24 mouse cellular contexts compared by ENCODE assay signal in the genomic region with DNA sequence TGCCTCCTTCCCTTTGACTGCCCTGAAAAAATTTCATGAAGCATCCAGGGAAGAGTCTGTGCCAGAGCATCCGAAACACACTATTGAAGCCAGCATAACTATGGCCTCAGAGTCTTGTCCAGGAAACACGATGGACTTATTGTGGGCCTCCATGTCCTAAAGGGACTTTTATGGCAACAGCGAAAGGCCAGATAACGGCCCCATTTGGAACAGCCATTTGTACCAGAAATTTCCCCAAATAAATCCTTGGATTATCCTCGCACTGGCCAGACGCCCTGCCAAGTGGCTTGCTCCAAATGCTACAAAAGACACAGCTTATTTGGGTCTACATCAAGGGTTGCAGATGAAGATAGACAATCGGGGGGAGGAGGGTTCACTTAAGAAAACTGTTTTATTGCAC. TPM values are rescaled to one million over a fixed set of nuclear protein-coding genes. Genes with fewer than 3 reads are reported as not detected.
DNase-seq lines count a peak whose midpoint lies in the region; ATAC-seq and TF ChIP-seq lines count a peak whose summit lies in the region.
"Had no signal": no experiment of that assay in that cellular context is flagged by ENCODE, and none has a peak within 500 bp of the region (broad histone marks: within the 10 kb centered on the region; RNA-seq: fewer than 3 reads in every experiment).

No protein-coding gene starts in this region.

- H3K4me1 ChIP-seq in limb, embryonic 15.5 days: no peaks in the 10 kb centered on the region
- peaks cover 12% of the 10 kb centered on the region for H3K4me1 ChIP-seq in limb, embryonic 10.5 days
- no peaks in the 10 kb centered on the region; the same call in 1 of the 2 replicates for H3K4me1 ChIP-seq in brown adipose tissue, adult 24 weeks (ENCODE audit: control insufficient read depth, insufficient read depth, insufficient read length, low read length)
- H3K4me1 ChIP-seq in cortical plate, adult 2 months (ENCODE audit: control insufficient read depth, insufficient read depth, low read length): no peaks in the 10 kb centered on the region
- 0 out of 2 replicates have a peak, but pooled peaks cover 3% of the 10 kb centered on the region for H3K4me1 ChIP-seq in forebrain, embryonic 14.5 days (ENCODE audit: control insufficient read depth, insufficient read depth, low read length)
- H3K4me1 ChIP-seq: embryonic facial prominence, embryonic 15.5 days; hindbrain, embryonic 15.5 days; liver, embryonic 13.5 days had no signal

- intact Hi-C loops in heart, postnatal 14 days (cut with DNase I): no loop called here

- no peak for TF ChIP-seq POLR2A in cortical plate, adult 2 months (IDR thresholded peaks at IDR 0.05; ENCODE audit: extremely low read depth, insufficient read depth, low read length)

- no peak overlapping the region for H3K4me3 ChIP-seq in limb, embryonic 15.5 days
- no peak overlapping the region for H3K4me3 ChIP-seq in limb, embryonic 10.5 days
- H3K4me3 ChIP-seq in brown adipose tissue, adult 24 weeks (ENCODE audit: insufficient read depth, low read depth, low read length): no peak overlapping the region
- H3K4me3 ChIP-seq in cortical plate, adult 2 months (ENCODE audit: insufficient read depth, low read length): no peak overlapping the region
- H3K4me3 ChIP-seq in forebrain, embryonic 14.5 days (ENCODE audit: low read depth, low read length): no peak overlapping the region
- H3K4me3 ChIP-seq: embryonic facial prominence, embryonic 15.5 days; forebrain, embryonic 10.5 days; heart, embryonic 15.5 days; hindbrain, embryonic 15.5 days; liver, embryonic 13.5 days; neural tube, embryonic 13.5 days had no signal

- H3K9ac ChIP-seq in limb, embryonic 15.5 days: no peak overlapping the region
- H3K9ac ChIP-seq in forebrain, embryonic 14.5 days (ENCODE audit: low read length): no peak overlapping the region
- H3K9ac ChIP-seq: embryonic facial prominence, embryonic 15.5 days; heart, embryonic 15.5 days; hindbrain, embryonic 15.5 days; liver, embryonic 13.5 days; neural tube, embryonic 13.5 days had no signal

- H3K27ac ChIP-seq in limb, embryonic 15.5 days: peak overlapping the region; percentile 23; the same call in 1 of the 2 replicates
- no peak overlapping the region for H3K27ac ChIP-seq in limb, embryonic 10.5 days
- peak overlapping the region; percentile 27 for H3K27ac ChIP-seq in brown adipose tissue, adult 24 weeks (replicated peaks; ENCODE audit: low read depth, low read length)
- peak overlapping the region; percentile 86 for H3K27ac ChIP-seq in cortical plate, adult 2 months (ENCODE audit: insufficient read depth, low read length)
- no peak overlapping the region for H3K27ac ChIP-seq in forebrain, embryonic 14.5 days (ENCODE audit: low read depth, low read length)
- H3K27ac ChIP-seq: embryonic facial prominence, embryonic 15.5 days; forebrain, embryonic 10.5 days; heart, embryonic 15.5 days; hindbrain, embryonic 15.5 days; liver, embryonic 13.5 days; macrophage; neural tube, embryonic 13.5 days had no signal

- no peak overlapping the region for H3K4me2 ChIP-seq in limb, embryonic 15.5 days
- H3K4me2 ChIP-seq in forebrain, embryonic 14.5 days (ENCODE audit: low read length): no peak overlapping the region
- H3K4me2 ChIP-seq: embryonic facial prominence, embryonic 15.5 days; heart, embryonic 15.5 days; hindbrain, embryonic 15.5 days; liver, embryonic 13.5 days; midbrain, embryonic 11.5 days; neural tube, embryonic 13.5 days had no signal

- H3K9me3 ChIP-seq in limb, embryonic 15.5 days: no peaks in the 10 kb centered on the region
- no peaks in the 10 kb centered on the region for H3K9me3 ChIP-seq in limb, embryonic 10.5 days (replicated peaks)
- no peaks in the 10 kb centered on the region for H3K9me3 ChIP-seq in forebrain, embryonic 14.5 days (replicated peaks; ENCODE audit: control insufficient read depth, low read length)
- H3K9me3 ChIP-seq: embryonic facial prominence, embryonic 15.5 days; heart, embryonic 15.5 days; hindbrain, embryonic 15.5 days; liver, embryonic 13.5 days; neural tube, embryonic 13.5 days had no signal

- no peak for ATAC-seq in limb, embryonic 15.5 days (ENCODE audit: insufficient number of reproducible peaks, low FRiP score, low TSS enrichment, low read depth)
- no peak for ATAC-seq in forebrain, embryonic 14.5 days
- ATAC-seq: intestine, postnatal 0 days had no signal

- no peak for TF ChIP-seq CTCF in cortical plate, adult 2 months (IDR thresholded peaks at IDR 0.05; ENCODE audit: extremely low read depth, insufficient read depth, low read length)

- no peaks in the 10 kb centered on the region for H3K27me3 ChIP-seq in limb, embryonic 15.5 days
- H3K27me3 ChIP-seq in limb, embryonic 10.5 days (ENCODE audit: low read depth, poor library complexity, severe bottlenecking): no peaks in the 10 kb centered on the region
- H3K27me3 ChIP-seq in forebrain, embryonic 14.5 days (replicated peaks; ENCODE audit: control insufficient read depth, insufficient read depth, low read length): no peaks in the 10 kb centered on the region
- H3K27me3 ChIP-seq: embryonic facial prominence, embryonic 15.5 days; heart, embryonic 15.5 days; hindbrain, embryonic 15.5 days; liver, embryonic 13.5 days; neural tube, embryonic 13.5 days had no signal

- no peaks in the 10 kb centered on the region for H3K36me3 ChIP-seq in limb, embryonic 15.5 days
- no peaks in the 10 kb centered on the region for H3K36me3 ChIP-seq in limb, embryonic 10.5 days
- no peaks in the 10 kb centered on the region for H3K36me3 ChIP-seq in forebrain, embryonic 14.5 days (ENCODE audit: control insufficient read depth, insufficient read depth, low read length)
- H3K36me3 ChIP-seq: embryonic facial prominence, embryonic 15.5 days; forebrain, embryonic 10.5 days; heart, embryonic 15.5 days; hindbrain, embryonic 15.5 days; liver, embryonic 13.5 days; neural tube, embryonic 13.5 days had no signal

- WGBS in limb, embryonic 15.5 days: 65% methylated on average over 7 of the region's 7 CpGs
- 78% methylated on average over 7 of the region's 7 CpGs for WGBS in limb, embryonic 10.5 days
- 85% methylated on average over 7 of the region's 7 CpGs for WGBS in forebrain, embryonic 14.5 days

- DNase-seq in limb, embryonic 10.5 days (ENCODE audit: low spot score): no peak
- peak; percentile 28 to 44 for DNase-seq in heart, postnatal 14 days
- DNase-seq in forebrain, embryonic 14.5 days (ENCODE audit: low spot score): no peak
- DNase-seq in spleen, postnatal 36 days (ENCODE audit: low spot score in 2 of 2): no peak
- DNase-seq: adrenal gland, postnatal 36 days; cerebellum, adult 9-11 months; embryo, embryonic 11 days; liver, embryonic 13.5 days; retina, postnatal 1 day had no signal

RNA-seq across cellular contexts. Expression of gene Cldn24, which starts 37.5 kb away (rescaled TPM):
- not detected in 2 replicates for polyA plus RNA-seq in limb, embryonic 15.5 days (2015; fragmentation: Nextera tagmentation; extraction: Ambion mirVana)
- polyA plus RNA-seq in limb, embryonic 10.5 days (2016; fragmentation: Nextera tagmentation; extraction: Ambion mirVana): not detected in 2 replicates
- not detected in 2 replicates for polyA plus RNA-seq in brown adipose tissue, adult 24 weeks (2012; ENCODE audit: insufficient read depth, insufficient read length, missing spikeins)
- polyA plus RNA-seq in cortical plate, adult 2 months (2012; rRNA removed): not detected in 2 replicates
- total RNA-seq in heart, postnatal 14 days (2021): not detected
- not detected in 2 replicates for polyA plus RNA-seq in forebrain, embryonic 14.5 days (2014; fragmentation: Nextera tagmentation; extraction: Ambion mirVana)
- total RNA-seq: adrenal gland, postnatal 36 days; ES-E14 had no signal
- polyA plus RNA-seq: embryonic facial prominence, embryonic 15.5 days; forebrain, embryonic 10.5 days; heart, embryonic 15.5 days; hindbrain, embryonic 15.5 days; intestine, postnatal 0 days; kidney, embryonic 16.5 days; limb, embryonic 11.5 days; liver, embryonic 13.5 days; macrophage; midbrain, embryonic 11.5 days; neural tube, embryonic 13.5 days had no signal

RNA-seq across cellular contexts. Expression of gene Cldn22, which starts 39.8 kb away (rescaled TPM):
- not detected in 2 replicates for polyA plus RNA-seq in limb, embryonic 15.5 days (2015; fragmentation: Nextera tagmentation; extraction: Ambion mirVana)
- not detected in 2 replicates for polyA plus RNA-seq in limb, embryonic 10.5 days (2016; fragmentation: Nextera tagmentation; extraction: Ambion mirVana)
- polyA plus RNA-seq in brown adipose tissue, adult 24 weeks (2012; ENCODE audit: insufficient read depth, insufficient read length, missing spikeins): 3.5 and 3.8 TPM in 2 replicates
- polyA plus RNA-seq in cortical plate, adult 2 months (2012; rRNA removed): 3.2 and 4.6 TPM in 2 replicates
- total RNA-seq in heart, postnatal 14 days (2021): not detected
- polyA plus RNA-seq in forebrain, embryonic 14.5 days (2014; fragmentation: Nextera tagmentation; extraction: Ambion mirVana): not detected in 2 replicates
- polyA plus RNA-seq: embryonic facial prominence, embryonic 15.5 days; forebrain, embryonic 10.5 days; heart, embryonic 15.5 days; hindbrain, embryonic 15.5 days; intestine, postnatal 0 days; kidney, embryonic 16.5 days; limb, embryonic 11.5 days; liver, embryonic 13.5 days; macrophage; midbrain, embryonic 11.5 days; neural tube, embryonic 13.5 days; small intestine, adult 2 months had no signal

Comparison
In these comparisons a context has a peak if more than half of its experiments do, and no peak if none do; other contexts are left out.
1. H3K27ac ChIP-seq: peak in limb, embryonic 15.5 days (single experiment), brown adipose tissue, adult 24 weeks (single experiment) and cortical plate, adult 2 months (single experiment); none in limb, embryonic 10.5 days (single experiment) and forebrain, embryonic 14.5 days (single experiment).
2. DNase-seq: peak in heart, postnatal 14 days (2 of 2); none in limb, embryonic 10.5 days (single experiment), forebrain, embryonic 14.5 days (single experiment) and spleen, postnatal 36 days (0 of 2).